Mouse (Mus musculus) brown adipose tissue, adult 24 weeks (tissue): ENCODE data around the gene Bex2. TPM values are rescaled to one million over a fixed set of nuclear protein-coding genes. Genes with fewer than 3 reads are reported as not detected.
A peak's percentile ranks its signal among the peaks of the same experiment; 100 is the strongest.
"Not testable (repeated sequence)": the region's sequence is repeated elsewhere in the genome, so short reads cannot be mapped to it uniquely, and the experiment has no call there.

Experiments
- H3K27ac ChIP-seq: fragments of 200-500 bp; replicated peaks from 2 replicates; pipeline ENCODE4 v1.5.1; 2012; ENCODE audit warnings: low read depth, mild to moderate bottlenecking, low read length
- H3K4me1 ChIP-seq: fragments of 200-500 bp; 2 replicates; pipeline ENCODE4 v1.6.1; 2012; ENCODE audit warnings: low read length, mixed read lengths; ENCODE audit not compliant: control insufficient read depth, insufficient read depth, insufficient read length
- H3K4me3 ChIP-seq: fragments of 200-500 bp; 2 replicates; pipeline ENCODE4 v1.5.1; 2012; ENCODE audit warnings: low read depth, mild to moderate bottlenecking, low read length, moderate library complexity; ENCODE audit not compliant: insufficient read depth
- polyA plus RNA-seq: library from polyadenylated mRNA; stranded (reverse); fragments of >200 nt; gene quantifications from 2 replicates; pipeline ENCODE4 v1.2.4, GENCODE M21; 2012; ENCODE audit not compliant: missing spikeins, insufficient read depth, insufficient read length

The Bex2 gene
- polyA plus RNA-seq: not detected in 2 replicates

- H3K27ac ChIP-seq, H3K4me3 ChIP-seq, H3K4me1 ChIP-seq: not testable (repeated sequence)
These were observed at the start of gene Bex2 for GRCm38 (mm10) chrX:136068020-136068419. Bex2 (minus strand) TSS chrX:136068236.

- Histone ChIP-seq H3K27ac (no peak overlapping the region), H3K4me3 (no peak overlapping the region), H3K4me1 (no peaks in the 10 kb centered on the region)
These were observed 47.5 kb upstream of the Bex2 start for GRCm38 (mm10) chrX:136115419-136115961.

- H3K27ac ChIP-seq: no peak overlapping the region
- no peaks in the 10 kb centered on the region for H3K4me1 ChIP-seq
- no peak overlapping the region for H3K4me3 ChIP-seq
These were observed 47.0 kb upstream of the Bex2 start for GRCm38 (mm10) chrX:136115015-136115414.

GRCm38 (mm10) chrX:136107942-136108341 lies 39.9 kb upstream of the Bex2 start:
- Histone ChIP-seq H3K4me3 (no peak overlapping the region), H3K27ac (no peak overlapping the region), H3K4me1 (no peaks in the 10 kb centered on the region)

GRCm38 (mm10) chrX:136104724-136105088 lies 36.7 kb upstream of the Bex2 start:
- Histone ChIP-seq H3K4me3 (no peak overlapping the region), H3K4me1 (no peaks in the 10 kb centered on the region), H3K27ac (no peak overlapping the region)

GRCm38 (mm10) chrX:136104046-136104723 lies 36.1 kb upstream of the Bex2 start:
- Histone ChIP-seq H3K4me3 (no peak overlapping the region), H3K27ac (no peak overlapping the region), H3K4me1 (no peaks in the 10 kb centered on the region)

- no peak overlapping the region for H3K27ac ChIP-seq
- no peak overlapping the region for H3K4me3 ChIP-seq
- H3K4me1 ChIP-seq: no peaks in the 10 kb centered on the region
These were observed 26.4 kb upstream of the Bex2 start for GRCm38 (mm10) chrX:136094421-136094820.

GRCm38 (mm10) chrX:136092497-136093279 lies 24.7 kb upstream of the Bex2 start:
- H3K27ac ChIP-seq: no peak overlapping the region
- no peak overlapping the region for H3K4me3 ChIP-seq
- H3K4me1 ChIP-seq: no peaks in the 10 kb centered on the region

- Histone ChIP-seq H3K4me3 (no peak within 1 kb of the TSS), H3K4me1 (no peaks in the 10 kb centered on the region), H3K27ac (no peak within 1 kb of the TSS)
These were observed 17.1 kb upstream of the Bex2 start, which contains the start of gene Nxf3 for GRCm38 (mm10) chrX:136085155-136085554. Nxf3 (minus strand) TSS chrX:136085255.

GRCm38 (mm10) chrX:136067201-136067991 lies 640 bp downstream of the Bex2 start:
- not testable (repeated sequence) for H3K27ac ChIP-seq, H3K4me3 ChIP-seq, H3K4me1 ChIP-seq

GRCm38 (mm10) chrX:136060698-136061097 lies 7.3 kb downstream of the Bex2 start:
- no peaks in the 10 kb centered on the region for H3K4me1 ChIP-seq
- no peak overlapping the region for H3K27ac ChIP-seq
- no peak overlapping the region for H3K4me3 ChIP-seq

GRCm38 (mm10) chrX:136051219-136051618 lies 16.8 kb downstream of the Bex2 start:
- no peak overlapping the region for H3K4me3 ChIP-seq
- no peak overlapping the region for H3K27ac ChIP-seq
- no peaks in the 10 kb centered on the region for H3K4me1 ChIP-seq

- Histone ChIP-seq H3K27ac (no peak overlapping the region), H3K4me1 (no peaks in the 10 kb centered on the region), H3K4me3 (no peak overlapping the region)
These were observed 20.5 kb downstream of the Bex2 start for GRCm38 (mm10) chrX:136047528-136047927.

GRCm38 (mm10) chrX:136043726-136044125 lies 24.3 kb downstream of the Bex2 start:
- Histone ChIP-seq H3K4me3 (no peak overlapping the region), H3K4me1 (no peaks in the 10 kb centered on the region), H3K27ac (peak overlapping the region; percentile 89; the same call in 1 of the 2 replicates)
